Mouse (Mus musculus) gastrocnemius, adult 2 months (tissue): ENCODE data around the gene Spdye4a. TPM values are rescaled to one million over a fixed set of nuclear protein-coding genes. Genes with fewer than 3 reads are reported as not detected.

ENCODE experiments used
- DNase-seq: peaks from one replicate; pipeline ENCODE4 v3.0.0; 2022
- H3K27ac ChIP-seq: fragments of 200-600 bp; 2 replicates; pipeline ENCODE4 v1.8.1; 2022; ENCODE audit warnings: mild to moderate bottlenecking
- H3K4me3 ChIP-seq: fragments of 200-600 bp; 2 replicates; pipeline ENCODE4 v1.8.1; 2022; ENCODE audit warnings: mild to moderate bottlenecking, moderate library complexity
- CTCF ChIP-seq: fragments of 200-600 bp; IDR thresholded peaks from 2 replicates; pipeline ENCODE4 v1.8.1; 2022; ENCODE audit warnings: antibody characterized with exemption, mild to moderate bottlenecking, moderate library complexity
- intact Hi-C: fragments of 180-260 bp; cut with DNase I; formaldehyde crosslinking; loops from one replicate; pipeline ENCODE4 v1.15.1; 2025
- total RNA-seq, 2 experiments: library from RNA; stranded (reverse); gene quantifications; 2 replicates each; pipeline ENCODE4 v1.2.3; 2021

Gene Spdye4a
- total RNA-seq, 2 experiments from 2014 or later, result not detected

GRCm38 (mm10) chr5:143255131-143255519 lies 28.4 kb upstream of the Spdye4a start:
- Histone ChIP-seq H3K27ac (no peak overlapping the region), H3K4me3 (no peak overlapping the region)
- TF ChIP-seq CTCF, result no peak
- no peak for DNase-seq
- intact Hi-C loops, result no loop called here

GRCm38 (mm10) chr5:143254487-143255130 lies 27.9 kb upstream of the Spdye4a start:
- intact Hi-C loops, result no loop called here
- Histone ChIP-seq H3K4me3 (peak overlapping the region; percentile 57), H3K27ac (no peak overlapping the region)
- no peak for TF ChIP-seq CTCF
- no peak for DNase-seq

GRCm38 (mm10) chr5:143253881-143254486 lies 27.3 kb upstream of the Spdye4a start:
- no peak for TF ChIP-seq CTCF
- intact Hi-C loops, result no loop called here
- H3K4me3 ChIP-seq, result peak overlapping the region; percentile 57
- no peak for DNase-seq
- no peak overlapping the region for H3K27ac ChIP-seq

DNA sequence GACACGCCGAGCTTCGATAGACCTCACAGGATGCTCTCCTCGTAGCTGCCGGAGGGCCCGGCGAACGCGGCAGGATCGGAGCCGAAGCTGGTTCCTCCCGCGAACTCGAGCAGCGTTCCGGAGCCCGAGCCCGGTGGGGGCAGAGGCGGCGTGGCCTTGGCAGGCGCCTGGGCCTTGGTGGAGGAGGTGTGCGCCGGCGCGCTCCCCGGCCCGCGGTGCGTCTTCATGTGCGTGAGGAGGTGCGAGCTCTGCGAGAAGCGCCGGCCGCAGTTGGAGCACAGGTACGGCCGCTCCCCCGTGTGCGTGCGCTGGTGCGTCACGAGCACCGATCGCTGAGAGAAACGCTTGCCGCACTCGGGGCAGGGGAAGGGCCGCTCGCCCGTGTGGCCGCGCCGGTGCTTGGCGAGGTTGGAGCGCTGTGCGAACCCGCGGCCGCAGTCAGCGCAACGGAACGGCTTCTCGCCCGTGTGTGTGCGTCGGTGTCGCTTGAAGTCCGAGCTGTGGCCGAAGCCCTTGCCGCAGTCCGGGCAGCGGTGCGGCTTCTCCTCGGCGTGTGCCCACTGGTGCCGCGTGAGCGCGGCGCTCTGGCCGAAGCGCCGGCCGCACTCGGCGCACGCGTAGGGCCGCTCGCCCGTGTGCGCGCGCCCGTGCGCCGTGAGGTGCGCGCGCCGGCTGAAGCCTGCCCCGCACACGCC lies 26.6 kb upstream of the Spdye4a start:
- intact Hi-C loops, result no loop called here
- H3K4me3 ChIP-seq, result peak overlapping the region; percentile 57
- no peak overlapping the region for H3K27ac ChIP-seq
- DNase-seq, result no peak
- no peak for TF ChIP-seq CTCF

- no peak overlapping the region for H3K27ac ChIP-seq
- intact Hi-C loops, result no loop called here
- H3K4me3 ChIP-seq, result peak overlapping the region; percentile 57
- DNase-seq, result no peak
- no peak for TF ChIP-seq CTCF
These were observed 26.1 kb upstream of the Spdye4a start for GRCm38 (mm10) chr5:143252791-143253185.

GRCm38 (mm10) chr5:143252039-143252438 lies 25.3 kb upstream of the Spdye4a start:
- no peak for TF ChIP-seq CTCF
- intact Hi-C loops, result no loop called here

GRCm38 (mm10) chr5:143244926-143245325 lies 18.2 kb upstream of the Spdye4a start:
- Histone ChIP-seq H3K4me3 (no peak overlapping the region), H3K27ac (no peak overlapping the region)
- intact Hi-C loops, result no loop called here
- DNase-seq, result no peak
- no peak for TF ChIP-seq CTCF

More at GRCm38 (mm10) chr5:143252039-143252438, 25.3 kb upstream of the Spdye4a start:
- Histone ChIP-seq H3K27ac (no peak overlapping the region), H3K4me3 (no peak overlapping the region)
- no peak for DNase-seq

DNA sequence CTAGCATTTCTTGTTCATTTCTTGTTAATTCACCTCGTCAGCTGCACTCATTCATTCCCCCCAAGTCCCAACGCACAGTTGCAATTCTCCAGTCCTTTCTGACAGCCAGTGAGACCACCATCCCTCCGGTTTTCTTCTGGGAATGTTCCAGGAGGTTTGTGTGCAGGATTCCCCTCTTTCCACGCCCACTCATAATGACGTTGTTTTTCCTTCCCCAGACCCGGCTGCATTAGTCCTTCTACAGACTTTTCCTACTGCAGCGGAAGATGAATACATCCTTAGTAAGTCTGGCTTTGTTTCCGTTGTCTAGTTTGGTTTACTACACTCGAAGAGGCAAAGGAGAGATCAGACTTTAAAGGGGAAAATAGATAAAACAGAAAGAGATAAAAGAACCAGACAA lies 9.3 kb upstream of the Spdye4a start:
- intact Hi-C loops, result no loop called here

DNA sequence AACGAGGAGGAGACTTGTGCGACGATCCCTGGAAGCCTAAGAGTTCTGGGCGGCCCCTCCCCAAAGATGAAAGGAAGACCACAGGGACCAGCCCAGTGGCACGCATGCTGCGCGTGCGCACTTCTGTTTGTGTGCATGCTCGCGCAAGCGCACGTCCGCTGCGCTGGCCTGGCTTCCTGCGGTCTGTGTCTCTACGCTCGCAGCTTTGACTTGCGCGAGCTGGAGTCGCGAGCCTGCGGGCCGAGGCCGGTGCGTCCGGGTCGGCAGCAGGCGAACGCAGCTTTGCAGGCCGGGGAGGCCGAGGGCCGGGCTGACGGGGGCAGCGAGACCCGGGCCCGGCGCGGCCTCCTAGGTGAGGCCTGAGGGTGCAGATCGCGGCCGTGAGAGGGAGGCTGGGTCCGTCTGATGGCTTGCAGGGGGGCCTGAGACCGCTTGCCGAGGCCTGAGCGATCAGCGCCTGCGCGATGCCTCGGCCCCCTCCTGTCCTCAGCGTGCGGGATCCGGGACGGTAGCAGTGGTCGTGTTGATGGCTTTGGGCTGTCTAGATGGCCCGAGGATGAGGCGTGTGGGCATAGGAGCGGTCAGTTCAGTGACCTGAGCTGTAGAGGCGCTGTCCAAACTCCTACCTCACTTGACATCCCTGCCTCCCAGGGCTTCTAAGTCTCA lies 8.5 kb upstream of the Spdye4a start, which contains the start of gene Zfp12:
Gene Zfp12, plus strand, starts transcription at position 136 of the 666 bp plus-strand sequence.
- H3K27ac ChIP-seq, result peak within 1 kb of the TSS; percentile 95
- H3K4me3 ChIP-seq, result peak within 1 kb of the TSS; percentile 84
- intact Hi-C loops, result loop anchor here (1.0 kb wide), 1 partner anchor 55 kb away; the partner anchor contains the start of gene Rbak
- peak; percentile 96 for DNase-seq
- peak; percentile 48 for TF ChIP-seq CTCF

More for the DNA sequence above, 9.3 kb upstream of the Spdye4a start:
- Histone ChIP-seq H3K27ac (peak overlapping the region; percentile 95), H3K4me3 (peak overlapping the region; percentile 84)
- no peak for TF ChIP-seq CTCF
- no peak for DNase-seq

DNA sequence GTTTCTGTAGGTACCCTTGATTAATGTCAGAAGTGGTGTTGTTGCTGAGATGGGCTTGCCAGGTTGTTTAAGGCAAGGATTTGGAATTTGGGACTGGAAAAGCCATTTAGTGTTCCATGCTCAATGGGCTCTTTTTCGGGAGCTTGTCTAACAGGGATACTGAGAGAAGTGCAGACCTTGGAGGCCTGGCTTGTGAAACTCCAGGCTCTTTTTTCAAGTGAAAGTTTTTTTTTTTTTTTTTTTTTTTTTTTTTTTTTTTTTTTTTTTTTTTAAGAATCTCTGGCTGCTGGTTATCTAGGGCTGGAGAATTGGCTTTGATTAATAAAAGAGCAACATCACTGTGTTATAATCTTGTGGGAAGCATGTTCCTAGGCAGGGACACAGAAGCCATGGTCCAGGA lies 4.4 kb downstream of the Spdye4a start:
- no peak for DNase-seq
- TF ChIP-seq CTCF, result no peak
- H3K27ac ChIP-seq, result no peak overlapping the region
- intact Hi-C loops, result no loop called here
- no peak overlapping the region for H3K4me3 ChIP-seq

GRCm38 (mm10) chr5:143220996-143221395 lies 5.7 kb downstream of the Spdye4a start:
- Histone ChIP-seq H3K27ac (no peak overlapping the region), H3K4me3 (no peak overlapping the region)
- no peak for TF ChIP-seq CTCF
- intact Hi-C loops, result no loop called here
- no peak for DNase-seq

DNA sequence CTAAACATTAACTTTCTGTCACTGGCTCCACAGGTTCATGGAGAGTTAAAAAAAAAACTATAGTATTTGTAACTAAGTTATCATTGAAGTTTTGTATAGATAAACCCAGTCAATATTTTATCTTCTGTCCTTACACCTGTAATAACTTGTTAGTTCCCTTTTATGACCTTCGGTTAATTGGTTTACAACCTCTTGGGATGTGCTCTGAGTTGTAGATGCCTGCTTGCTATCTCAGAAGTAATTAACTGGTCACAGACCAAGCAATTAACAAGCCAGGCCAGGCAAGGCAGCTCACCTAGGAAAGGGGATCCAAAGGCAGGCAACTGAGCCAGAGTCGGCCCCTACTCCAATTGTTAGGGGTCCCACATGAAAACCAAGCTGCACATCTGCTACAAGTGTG lies 12.9 kb downstream of the Spdye4a start:
- Histone ChIP-seq H3K4me3 (no peak overlapping the region), H3K27ac (no peak overlapping the region)
- intact Hi-C loops, result no loop called here
- no peak for DNase-seq
- TF ChIP-seq CTCF, result no peak

- no peak for DNase-seq
- no peak overlapping the region for H3K27ac ChIP-seq
- peak; percentile 29; the same call in 1 of the 2 replicates for TF ChIP-seq CTCF
- H3K4me3 ChIP-seq, result no peak overlapping the region
- intact Hi-C loops, result no loop called here
These were observed 21.7 kb downstream of the Spdye4a start for GRCm38 (mm10) chr5:143205015-143205414.
